Mouse (Mus musculus): ENCODE results near the gene Lpgat1. TPM values are rescaled to one million over a fixed set of nuclear protein-coding genes. Genes with fewer than 3 reads are reported as not detected.

Lpgat1 gene
- total and polyA plus RNA-seq, 2 experiments from 2014 or later: 32.7 to 37.5 TPM

GRCm38 (mm10) chr1:191806740-191807139, 89.1 kb downstream of the Lpgat1 start:
- WGBS: 95% methylated on average over 4 of the region's 4 CpGs
- H3K36me3 ChIP-seq (replicated peaks; ENCODE audit: control insufficient read depth, insufficient read depth, low read length): no peaks in the 10 kb centered on the region
- H3K4me3 ChIP-seq (ENCODE audit: low read depth, low read length): no peak overlapping the region
- H3K4me1 ChIP-seq (ENCODE audit: control insufficient read depth, insufficient read depth): peaks cover 12% of the 10 kb centered on the region; the same call in 1 of the 2 replicates
- DNase-seq (ENCODE audit: low spot score) (no peak), ATAC-seq (ENCODE audit: insufficient read depth, low read depth) (no peak)
- no peak overlapping the region for H3K4me2 ChIP-seq (ENCODE audit: low read depth, low read length)
- no peaks in the 10 kb centered on the region for H3K27me3 ChIP-seq (ENCODE audit: control insufficient read depth, insufficient read depth, low read length)
- no peak for TF ChIP-seq CTCF (IDR thresholded peaks at IDR 0.05; ENCODE audit: low read depth)
- TF ChIP-seq EP300 (IDR thresholded peaks at IDR 0.05; ENCODE audit: low read depth): no peak
- no peak overlapping the region for H3K27ac ChIP-seq (ENCODE audit: low read depth)
- 0 out of 2 replicates have a peak, but pooled peaks cover 4% of the 10 kb centered on the region for H3K9me3 ChIP-seq (replicated peaks; ENCODE audit: control insufficient read depth, low read length)
- H3K9ac ChIP-seq (replicated peaks; ENCODE audit: low read depth, low read length): no peak overlapping the region

GRCm38 (mm10) chr1:191807979-191808378, 90.3 kb downstream of the Lpgat1 start:
- 0 out of 2 replicates have a peak, but pooled peaks cover 4% of the 10 kb centered on the region for H3K9me3 ChIP-seq (replicated peaks; ENCODE audit: control insufficient read depth, low read length)
- ATAC-seq (ENCODE audit: insufficient read depth, low read depth): no peak
- H3K27me3 ChIP-seq (ENCODE audit: control insufficient read depth, insufficient read depth, low read length): no peaks in the 10 kb centered on the region
- no peak for DNase-seq (ENCODE audit: low spot score)
- H3K27ac ChIP-seq (ENCODE audit: low read depth): no peak overlapping the region
- no peak overlapping the region for H3K4me2 ChIP-seq (ENCODE audit: low read depth, low read length)
- H3K4me3 ChIP-seq (ENCODE audit: low read depth, low read length): no peak overlapping the region
- 83% methylated on average over 7 of the region's 7 CpGs for WGBS
- H3K4me1 ChIP-seq (ENCODE audit: control insufficient read depth, insufficient read depth): peaks cover 5% of the 10 kb centered on the region; the same call in 1 of the 2 replicates
- H3K36me3 ChIP-seq (replicated peaks; ENCODE audit: control insufficient read depth, insufficient read depth, low read length): no peaks in the 10 kb centered on the region
- TF ChIP-seq EP300 (IDR thresholded peaks at IDR 0.05; ENCODE audit: low read depth) (no peak), CTCF (IDR thresholded peaks at IDR 0.05; ENCODE audit: low read depth) (no peak)
- H3K9ac ChIP-seq (replicated peaks; ENCODE audit: low read depth, low read length): no peak overlapping the region

- H3K9ac ChIP-seq (replicated peaks; ENCODE audit: low read depth, low read length): no peak overlapping the region
- H3K27me3 ChIP-seq (ENCODE audit: control insufficient read depth, insufficient read depth, low read length): no peaks in the 10 kb centered on the region
- no peak for DNase-seq (ENCODE audit: low spot score)
- 0 out of 2 replicates have a peak, but pooled peaks cover 4% of the 10 kb centered on the region for H3K9me3 ChIP-seq (replicated peaks; ENCODE audit: control insufficient read depth, low read length)
- H3K4me1 ChIP-seq (ENCODE audit: control insufficient read depth, insufficient read depth): no peaks in the 10 kb centered on the region
- H3K27ac ChIP-seq (ENCODE audit: low read depth): no peak overlapping the region
- no peak overlapping the region for H3K4me2 ChIP-seq (ENCODE audit: low read depth, low read length)
- H3K36me3 ChIP-seq (replicated peaks; ENCODE audit: control insufficient read depth, insufficient read depth, low read length): no peaks in the 10 kb centered on the region
- TF ChIP-seq CTCF (IDR thresholded peaks at IDR 0.05; ENCODE audit: low read depth) (no peak), EP300 (IDR thresholded peaks at IDR 0.05; ENCODE audit: low read depth) (no peak)
- WGBS: 37% methylated on average over 12 of the region's 12 CpGs
- no peak for ATAC-seq (ENCODE audit: insufficient read depth, low read depth)
- no peak overlapping the region for H3K4me3 ChIP-seq (ENCODE audit: low read depth, low read length)
These were observed 91.1 kb downstream of the Lpgat1 start for GRCm38 (mm10) chr1:191808688-191809223.

- ATAC-seq (ENCODE audit: insufficient read depth, low read depth): no peak
- H3K27me3 ChIP-seq (ENCODE audit: control insufficient read depth, insufficient read depth, low read length): no peaks in the 10 kb centered on the region
- no peak overlapping the region for H3K4me2 ChIP-seq (ENCODE audit: low read depth, low read length)
- H3K36me3 ChIP-seq (replicated peaks; ENCODE audit: control insufficient read depth, insufficient read depth, low read length): no peaks in the 10 kb centered on the region
- no peak for DNase-seq (ENCODE audit: low spot score)
- H3K27ac ChIP-seq (ENCODE audit: low read depth): no peak overlapping the region
- no peak overlapping the region for H3K9ac ChIP-seq (replicated peaks; ENCODE audit: low read depth, low read length)
- TF ChIP-seq CTCF (IDR thresholded peaks at IDR 0.05; ENCODE audit: low read depth): no peak
- TF ChIP-seq EP300 (IDR thresholded peaks at IDR 0.05; ENCODE audit: low read depth): no peak
- 0 out of 2 replicates have a peak, but pooled peaks cover 2% of the 10 kb centered on the region for H3K9me3 ChIP-seq (replicated peaks; ENCODE audit: control insufficient read depth, low read length)
- no peak overlapping the region for H3K4me3 ChIP-seq (ENCODE audit: low read depth, low read length)
- no peaks in the 10 kb centered on the region for H3K4me1 ChIP-seq (ENCODE audit: control insufficient read depth, insufficient read depth)
- WGBS: 83% methylated on average over 12 of the region's 12 CpGs
These were observed 94.1 kb downstream of the Lpgat1 start for GRCm38 (mm10) chr1:191811774-191812173.

GRCm38 (mm10) chr1:191812949-191813691, 95.5 kb downstream of the Lpgat1 start:
- H3K4me2 ChIP-seq (ENCODE audit: low read depth, low read length): no peak overlapping the region
- no peaks in the 10 kb centered on the region for H3K4me1 ChIP-seq (ENCODE audit: control insufficient read depth, insufficient read depth)

More at GRCm38 (mm10) chr1:191812949-191813691, 95.5 kb downstream of the Lpgat1 start:
- Histone ChIP-seq H3K36me3 (replicated peaks; ENCODE audit: control insufficient read depth, insufficient read depth, low read length) (no peaks in the 10 kb centered on the region), H3K4me3 (ENCODE audit: low read depth, low read length) (no peak overlapping the region), H3K27ac (ENCODE audit: low read depth) (no peak overlapping the region), H3K27me3 (ENCODE audit: control insufficient read depth, insufficient read depth, low read length) (no peaks in the 10 kb centered on the region), H3K9ac (replicated peaks; ENCODE audit: low read depth, low read length) (no peak overlapping the region; the same call in 1 of the 2 replicates), H3K9me3 (replicated peaks; ENCODE audit: control insufficient read depth, low read length) (no peaks in the 10 kb centered on the region)
- WGBS: 77% methylated on average over 13 of the region's 13 CpGs
- ATAC-seq (ENCODE audit: insufficient read depth, low read depth) (no peak), DNase-seq (ENCODE audit: low spot score) (no peak)
- no peak for TF ChIP-seq CTCF (IDR thresholded peaks at IDR 0.05; ENCODE audit: low read depth)
- TF ChIP-seq EP300 (IDR thresholded peaks at IDR 0.05; ENCODE audit: low read depth): no peak
